Mouse (Mus musculus) ES-E14 (cell line): ENCODE measurements around the gene Pdia2.

Experiments used
- CHD2 ChIP-seq: IDR thresholded peaks from 2 replicates; pipeline ENCODE4 v1.6.1; 2014; ENCODE audit warnings: mild to moderate bottlenecking, low read depth, low read length, inconsistent platforms
- HCFC1 ChIP-seq: IDR thresholded peaks from 2 replicates; pipeline ENCODE4 v1.6.1; 2012; ENCODE audit warnings: low read length, inconsistent platforms, borderline replicate concordance; ENCODE audit not compliant: insufficient read depth
- MAFK ChIP-seq: IDR thresholded peaks from 2 replicates; pipeline ENCODE4 v1.6.1; 2014; ENCODE audit warnings: mild to moderate bottlenecking, low read depth, low read length, inconsistent platforms; ENCODE audit not compliant: insufficient read depth
- ZC3H11A ChIP-seq: IDR thresholded peaks from 2 replicates; pipeline ENCODE4 v1.6.1; 2012; ENCODE audit warnings: low read depth, mild to moderate bottlenecking, inconsistent platforms, low read length, borderline replicate concordance
- ZNF384 ChIP-seq: IDR thresholded peaks from 2 replicates; pipeline ENCODE4 v1.6.1; 2012; ENCODE audit warnings: low read depth, low read length, inconsistent platforms

DNA sequence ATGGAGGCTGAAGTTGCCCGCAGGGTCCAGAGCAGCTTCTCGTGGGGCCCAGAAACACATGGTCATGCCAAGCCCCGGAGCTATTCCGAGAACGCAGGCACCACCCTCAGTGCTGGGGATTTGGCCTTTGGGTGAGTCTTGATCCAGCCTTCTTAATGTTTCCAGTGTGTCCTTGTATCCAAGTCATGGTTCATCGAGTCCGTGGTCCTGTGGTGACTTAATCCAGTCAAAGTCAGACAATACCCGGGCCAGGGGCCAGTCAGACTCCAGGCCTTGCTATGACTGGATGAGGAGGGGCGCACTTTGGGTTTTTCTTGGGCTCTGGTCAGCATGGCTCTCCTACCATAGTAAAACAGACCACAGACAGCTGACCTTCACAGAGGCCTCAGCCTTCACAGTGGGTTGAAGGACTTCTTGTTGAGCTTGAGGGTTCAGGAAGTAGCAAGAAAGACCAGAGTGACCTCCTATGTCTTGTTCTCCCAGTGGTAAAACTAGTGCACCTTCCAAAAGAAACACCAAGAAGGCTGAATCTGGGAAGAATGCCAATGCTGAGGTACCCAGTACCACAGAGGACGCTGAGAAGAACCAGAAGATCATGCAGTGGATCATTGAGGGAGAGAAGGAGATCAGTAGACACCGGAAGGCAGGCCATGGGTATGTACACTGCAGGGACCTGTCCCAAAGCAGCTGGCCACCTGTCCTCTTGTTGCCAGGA is 10.6 kb downstream of the Pdia2 start:
- TF ChIP-seq HCFC1, result no peak
- no peak for TF ChIP-seq CHD2
- TF ChIP-seq ZC3H11A, result no peak
- no peak for TF ChIP-seq ZNF384
- TF ChIP-seq MAFK, result no peak
